Mouse (Mus musculus): ENCODE results near the gene Rabggtb. TPM values are rescaled to one million over a fixed set of nuclear protein-coding genes. Genes with fewer than 3 reads are reported as not detected.

Rabggtb gene
- 10 to 100 TPM; 74.3 to 95.1 TPM for total RNA-seq (2023)

GRCm38 (mm10) chr3:153912546-153913509 is at the start of gene Rabggtb:
Gene Rabggtb (minus strand): TSS chr3:153913009.

DNA sequence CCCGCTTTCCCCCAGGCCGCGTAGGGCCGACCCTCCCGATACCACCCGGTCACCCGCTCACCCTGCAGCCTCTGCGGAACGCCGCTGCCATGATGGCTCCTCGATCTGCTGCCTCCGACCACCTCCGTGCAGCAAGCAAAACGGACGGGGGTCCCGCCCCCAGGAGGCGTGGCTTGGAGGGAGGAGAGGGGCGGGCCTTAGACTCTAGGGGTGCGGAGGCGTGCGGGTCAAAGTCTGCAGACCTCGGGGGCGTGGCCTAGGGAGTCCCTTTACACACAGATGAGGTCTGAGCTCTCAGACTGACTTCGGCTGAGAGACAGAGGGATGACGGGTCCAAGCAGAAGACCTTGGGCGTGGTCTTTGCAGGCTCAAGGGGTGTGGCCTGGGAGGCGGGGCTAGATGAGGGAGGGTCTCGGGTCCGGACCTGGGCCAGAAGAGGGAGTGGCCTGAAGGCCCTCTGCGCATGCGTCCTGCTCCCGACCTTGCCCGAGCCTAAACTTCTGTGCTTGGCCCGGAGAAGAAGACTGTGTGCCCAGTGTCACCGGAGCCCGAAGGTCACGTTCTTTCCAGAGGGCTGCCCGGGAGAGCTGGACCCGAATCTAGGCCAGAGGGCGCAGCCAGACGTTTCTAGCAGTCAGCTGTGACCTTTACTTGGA is 31.7 kb upstream of the Rabggtb start, which contains the start of gene Acadm:
Acadm (minus strand) TSS at position 298 of the 656 bp plus-strand sequence.

DNA sequence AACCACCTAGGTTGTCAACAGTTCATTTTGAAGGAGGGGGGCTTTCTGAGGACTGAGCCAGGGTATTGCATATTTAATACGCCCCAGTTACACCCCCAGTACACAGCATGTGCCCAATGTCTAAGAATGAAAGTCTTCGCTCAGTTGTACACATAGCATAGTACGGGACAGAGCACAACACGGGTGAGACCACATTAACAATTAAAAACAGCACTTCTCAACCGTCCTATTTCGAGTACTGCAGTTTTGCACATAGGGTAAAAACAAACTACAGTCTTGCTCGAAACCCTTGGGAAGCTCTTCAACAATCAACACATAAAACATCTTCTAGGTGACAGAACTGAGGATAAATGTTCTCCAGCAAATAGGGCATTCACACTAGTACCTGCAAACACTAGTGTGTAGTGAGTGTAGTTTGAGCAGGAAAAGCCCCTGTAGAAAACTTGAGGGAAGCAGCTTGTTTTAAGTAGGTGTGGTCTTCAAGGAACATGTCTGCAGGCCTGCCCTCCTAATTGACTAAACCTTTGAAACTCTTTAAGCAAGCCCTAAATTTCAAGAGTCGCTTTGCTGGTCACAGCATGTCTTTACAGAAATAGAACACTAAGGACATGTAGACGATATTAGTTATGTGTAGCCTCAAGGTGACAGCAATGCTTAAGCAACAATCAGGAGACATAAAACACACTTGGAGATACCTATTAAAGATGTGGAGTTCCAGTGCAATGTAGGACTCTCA is 6.5 kb downstream of the Rabggtb start, which contains the start of gene Msh4:
Msh4 (minus strand) TSS at position 3 of the 736 bp plus-strand sequence.

Other genes starting within 250 kb of the Rabggtb start
- 10 to 100 TPM; 12.0 to 12.4 TPM for gene St6galnac3, start 187.8 kb downstream of the Rabggtb start, total RNA-seq (2023)
- not detected for gene Asb17, start 68.8 kb downstream of the Rabggtb start, total RNA-seq (2023)
- under 1 TPM; 0.17 to 0.30 TPM for gene Msh4, start 6.9 kb downstream of the Rabggtb start, total RNA-seq (2023)
- gene Acadm, start 31.6 kb upstream of the Rabggtb start, total RNA-seq (2023): 10 to 100 TPM; 66.4 to 78.3 TPM
- gene Slc44a5, start 60.4 kb upstream of the Rabggtb start, total RNA-seq (2023): not detected

Measured in T-cell, adult 66 days (primary cell).